Mouse (Mus musculus) left cerebral cortex, postnatal 25 days (tissue): ENCODE results near the gene Kif13a. TPM values are rescaled to one million over a fixed set of nuclear protein-coding genes. Genes with fewer than 3 reads are reported as not detected.

Experiments
- DNase-seq, 2 experiments: peaks; one replicate each; pipeline ENCODE4 v3.0.0; 2022; ENCODE audit warnings: low spot score in 2 of 2, mixed read lengths in 1 of 2
- intact Hi-C: fragments of 180-260 bp; cut with DNase I; formaldehyde crosslinking; loops from one replicate; pipeline ENCODE4 v1.15.1; 2025
- total RNA-seq, 2 experiments: library from RNA; stranded (reverse); gene quantifications; 2 replicates each; pipeline ENCODE4 v1.2.3; 2021

Gene Kif13a
- total RNA-seq, 2 experiments from 2014 or later: 17.7 to 18.1 TPM

DNA sequence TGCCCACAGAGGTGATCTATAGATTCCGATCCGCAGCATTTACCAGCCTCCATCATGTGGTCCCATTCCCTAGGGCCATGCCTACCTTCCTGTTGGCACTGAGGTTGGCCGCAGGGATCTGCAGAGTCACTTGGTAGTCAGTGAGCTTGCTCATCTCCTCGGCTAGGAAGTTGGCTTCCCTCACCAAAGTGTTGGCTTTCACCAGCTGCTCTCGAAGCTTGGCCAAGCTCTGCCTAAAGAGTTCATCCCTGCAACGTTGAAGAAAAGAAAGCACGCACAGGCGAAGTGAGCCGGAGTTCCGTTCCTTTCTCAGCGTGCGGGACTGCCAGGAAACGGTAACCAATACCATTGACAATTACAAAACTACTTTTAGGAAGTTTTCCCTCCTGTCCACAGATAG is 128.5 kb downstream of the Kif13a start:
- no peak for DNase-seq
- intact Hi-C loops: no loop called here

- intact Hi-C loops: no loop called here
- DNase-seq: peak; percentile 58 to 64
These were observed 131.5 kb downstream of the Kif13a start for GRCm38 (mm10) chr13:46798156-46798555.

DNA sequence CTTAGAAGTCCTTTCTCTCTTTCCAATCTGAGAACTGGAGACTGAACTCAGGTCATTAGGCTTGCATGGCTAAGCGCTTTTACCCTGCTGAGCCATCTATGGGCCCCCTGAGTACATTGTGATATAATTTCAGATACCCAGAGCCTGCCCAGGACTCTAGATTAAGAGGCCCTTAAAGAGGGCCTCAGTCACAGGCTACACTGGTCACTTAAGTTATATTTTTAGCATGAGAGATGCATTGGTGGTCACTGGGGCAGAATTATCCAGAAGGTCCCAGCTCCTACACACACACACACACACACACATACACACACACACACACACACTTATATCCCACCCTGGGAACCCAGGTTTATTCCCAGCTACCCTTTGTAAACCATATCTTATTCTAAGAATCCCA is 133.3 kb downstream of the Kif13a start:
- no peak for DNase-seq
- intact Hi-C loops: no loop called here

DNA sequence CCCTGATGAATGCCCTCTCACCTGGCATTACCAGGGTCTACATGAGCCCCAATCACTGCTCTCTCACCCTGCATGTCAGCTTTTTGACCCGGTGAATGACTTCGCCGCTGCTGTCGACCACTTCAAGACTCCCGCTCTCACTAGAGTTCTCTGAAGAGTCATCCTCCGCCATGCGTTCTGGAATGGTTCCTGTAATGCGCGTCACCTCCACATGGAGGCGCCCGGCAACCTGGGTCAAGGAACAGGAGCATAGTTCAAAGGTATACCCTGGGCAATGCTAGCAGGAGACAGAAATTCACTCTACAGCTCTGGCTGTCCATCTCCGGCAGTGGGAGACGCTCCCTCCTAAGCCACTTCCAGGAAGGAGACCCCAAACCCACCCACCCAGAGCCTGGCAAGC is 135.8 kb downstream of the Kif13a start:
- intact Hi-C loops: loop anchor here (5.0 kb wide), 1 partner anchor 492 kb away; no protein-coding TSS in a partner anchor
- no peak for DNase-seq

GRCm38 (mm10) chr13:46788452-46788851 is 141.2 kb downstream of the Kif13a start:
- DNase-seq: no peak
- intact Hi-C loops: no loop called here

DNA sequence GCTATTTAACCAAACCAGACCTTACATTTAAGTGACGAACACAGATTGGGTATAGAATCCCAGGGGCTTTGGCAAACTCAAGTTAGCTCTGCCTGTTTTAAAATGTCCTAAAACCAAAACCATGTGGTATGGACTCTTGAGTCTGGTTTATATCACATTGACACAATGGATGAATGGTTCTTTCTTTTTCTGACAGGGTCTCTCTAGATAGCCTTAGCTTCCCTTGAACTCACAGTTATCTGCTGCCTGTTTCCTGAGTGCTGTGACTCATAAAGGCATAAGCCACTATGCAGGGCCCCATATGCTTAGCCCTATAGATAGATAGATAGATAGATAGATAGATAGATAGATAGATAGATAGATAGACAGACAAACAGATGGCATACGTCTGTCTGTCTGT is 142.8 kb downstream of the Kif13a start:
- intact Hi-C loops: no loop called here

GRCm38 (mm10) chr13:46786064-46786561 is 143.6 kb downstream of the Kif13a start:
- DNase-seq: no peak
- intact Hi-C loops: no loop called here

More for the DNA sequence above, 142.8 kb downstream of the Kif13a start:
- no peak for DNase-seq

DNA sequence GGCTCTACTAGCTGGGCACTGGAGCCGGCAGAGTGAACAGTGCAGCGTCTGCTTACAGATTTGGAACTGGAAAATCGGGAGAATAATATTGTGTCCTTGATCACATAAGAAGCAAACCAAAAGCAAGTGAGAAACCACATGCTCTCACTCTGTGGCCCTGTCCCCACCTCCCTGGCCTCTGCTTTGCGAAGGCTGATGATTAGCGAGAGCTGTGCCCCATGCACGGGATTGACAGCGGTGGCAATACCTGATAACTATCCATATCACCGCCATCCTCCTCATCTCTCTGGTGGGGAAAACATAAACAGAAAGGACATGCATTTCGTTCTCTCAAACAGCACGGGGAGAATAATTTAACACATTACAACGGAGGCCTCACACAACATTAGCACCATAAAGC is 149.3 kb downstream of the Kif13a start:
- intact Hi-C loops: no loop called here

GRCm38 (mm10) chr13:46779831-46780230 is 149.8 kb downstream of the Kif13a start:
- DNase-seq: peak; percentile 19 to 72
- intact Hi-C loops: no loop called here

More for the DNA sequence above, 149.3 kb downstream of the Kif13a start:
- DNase-seq: peak in 1 of 2 experiments; percentile 11

DNA sequence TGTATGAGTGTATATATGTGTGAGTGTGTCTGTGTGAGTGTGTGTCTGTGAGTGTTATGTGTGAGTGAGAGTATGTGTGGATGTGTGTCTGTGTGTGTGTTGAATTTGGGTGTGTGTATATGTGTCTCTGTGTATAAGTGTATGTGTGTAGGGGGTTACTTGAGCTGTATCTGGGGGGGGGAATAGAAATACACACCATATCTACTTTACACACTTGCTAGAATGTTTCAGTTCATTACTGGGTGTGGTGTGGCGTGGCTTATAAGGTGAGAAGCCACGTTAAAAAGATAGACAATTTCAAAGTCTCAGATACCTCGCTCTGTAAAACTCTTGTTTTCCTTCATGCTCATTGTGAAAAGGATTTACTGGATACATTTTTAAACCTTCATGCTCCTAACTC is 152.2 kb downstream of the Kif13a start:
- no peak for DNase-seq
- intact Hi-C loops: no loop called here

DNA sequence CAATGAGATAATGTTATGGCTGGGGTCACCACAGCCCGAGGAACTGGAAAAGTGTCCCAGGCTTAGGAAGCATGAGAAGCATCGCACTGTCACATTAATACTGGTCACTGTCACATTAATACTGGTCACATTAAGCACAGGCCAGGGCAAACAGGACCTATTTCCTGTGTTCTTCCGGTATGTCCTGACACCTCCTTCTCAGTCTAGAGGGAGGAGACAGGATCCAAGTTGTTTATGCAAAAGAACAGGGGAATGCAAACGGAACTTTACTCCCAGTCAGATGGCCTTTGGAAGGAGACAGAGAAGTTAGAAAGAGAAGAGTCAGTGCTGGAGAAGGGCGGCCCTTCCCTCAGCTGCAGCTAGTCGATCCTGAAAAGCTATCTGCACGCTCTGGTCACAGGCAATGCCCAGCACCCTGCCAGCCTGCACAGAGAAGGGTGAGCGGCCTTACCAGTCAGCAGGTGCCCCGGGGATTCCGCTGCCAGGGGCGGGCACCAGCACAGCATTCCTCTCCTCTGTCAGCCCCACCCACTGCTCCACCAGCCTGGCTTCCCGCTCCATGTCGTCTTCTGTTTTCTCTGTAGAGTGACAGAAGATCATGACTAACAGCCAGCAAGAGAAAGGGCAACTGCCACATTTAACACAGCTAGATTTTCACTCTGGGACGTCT is 152.9 kb downstream of the Kif13a start:
- no peak for DNase-seq
- intact Hi-C loops: no loop called here

DNA sequence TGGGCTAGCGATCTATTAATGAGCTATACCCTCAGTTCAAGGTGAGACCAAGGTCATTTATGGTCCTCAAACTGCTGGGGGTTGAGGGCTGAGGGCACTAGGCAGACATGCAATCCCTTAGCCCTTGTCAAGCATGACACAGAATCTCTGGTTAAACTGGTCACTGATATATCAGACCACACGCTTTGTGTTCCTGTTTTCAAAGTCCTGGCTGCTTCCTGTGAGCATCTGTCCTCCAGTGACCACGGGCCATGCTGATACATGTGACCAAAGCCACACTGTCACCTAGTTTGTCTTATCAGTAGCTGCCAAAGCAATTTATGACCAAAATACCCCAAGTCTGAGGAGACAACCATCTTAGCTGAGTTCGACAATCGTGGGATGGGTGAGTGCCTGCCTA is 154.7 kb downstream of the Kif13a start:
- DNase-seq: no peak
- intact Hi-C loops: no loop called here

DNA sequence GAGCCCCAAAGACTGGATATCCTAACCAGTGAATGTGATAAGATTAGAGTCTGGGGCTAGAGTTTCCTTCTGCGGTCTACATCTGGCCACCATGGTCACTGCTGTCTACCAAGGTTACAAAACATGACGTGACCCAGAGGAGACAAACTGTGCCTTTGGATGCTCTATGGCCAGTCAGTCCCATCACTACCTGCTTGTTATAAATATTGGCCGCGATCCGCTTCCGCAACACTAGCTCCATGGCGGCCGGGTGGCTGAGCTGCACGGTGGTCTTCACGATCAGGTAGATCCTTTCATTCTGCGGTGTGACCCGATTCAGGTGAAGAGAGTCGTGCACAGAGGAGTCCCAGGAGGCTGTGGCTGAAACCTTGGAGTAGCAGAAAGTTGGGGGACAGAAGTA is 157.1 kb downstream of the Kif13a start:
- no peak for DNase-seq
- intact Hi-C loops: no loop called here

- intact Hi-C loops: no loop called here
These were observed 164.3 kb downstream of the Kif13a start for GRCm38 (mm10) chr13:46765361-46765760.

DNA sequence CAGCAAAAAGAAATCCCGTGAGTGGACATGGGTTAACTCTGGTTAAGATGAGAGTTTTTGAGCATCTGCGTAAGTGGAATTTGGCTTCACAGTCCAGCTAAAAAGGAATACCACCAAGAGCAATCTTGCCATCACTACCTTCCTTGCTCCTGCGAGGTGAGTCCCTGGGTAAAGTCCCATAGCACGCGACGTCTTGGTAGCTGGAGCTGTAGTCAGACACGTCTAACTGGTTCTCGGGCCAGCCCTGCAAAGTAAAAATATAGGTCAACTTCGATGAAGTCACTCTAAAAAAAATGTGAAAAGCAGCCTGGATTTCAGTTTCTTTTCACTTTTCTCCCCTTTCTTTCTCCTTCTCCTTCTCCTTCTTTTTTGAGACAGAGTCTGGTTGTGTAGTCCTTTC is 166.5 kb downstream of the Kif13a start:
- intact Hi-C loops: no loop called here
- no peak for DNase-seq

More at GRCm38 (mm10) chr13:46765361-46765760, 164.3 kb downstream of the Kif13a start:
- no peak for DNase-seq

- DNase-seq: no peak
- intact Hi-C loops: no loop called here
These were observed 168.7 kb downstream of the Kif13a start for GRCm38 (mm10) chr13:46760921-46761320.

DNA sequence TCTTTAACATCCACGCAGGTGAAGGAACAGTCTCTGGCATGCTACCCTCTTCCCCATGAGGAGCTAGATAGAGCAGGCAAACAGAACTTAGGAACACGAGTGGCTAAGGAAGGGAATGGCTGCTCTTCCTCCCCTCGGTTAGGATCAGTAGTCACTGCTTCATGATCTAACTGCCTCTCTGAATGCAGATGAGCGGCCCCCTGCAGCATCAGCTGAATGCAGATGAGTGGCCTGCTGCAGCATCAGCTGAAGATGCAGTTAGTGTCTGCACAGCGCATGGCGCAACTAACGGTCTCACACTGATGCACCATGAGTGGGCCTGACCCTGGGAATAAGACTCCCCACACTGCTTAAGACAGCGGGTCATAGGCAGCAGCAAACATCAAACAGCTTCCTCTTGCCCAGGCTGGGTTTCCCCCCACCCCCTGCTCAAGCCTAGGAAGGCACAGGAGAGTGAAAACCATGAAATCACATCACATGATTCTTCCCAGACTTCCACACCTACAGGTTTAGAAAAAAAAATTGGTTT is 170.3 kb downstream of the Kif13a start:
- intact Hi-C loops: no loop called here
- no peak for DNase-seq

DNA sequence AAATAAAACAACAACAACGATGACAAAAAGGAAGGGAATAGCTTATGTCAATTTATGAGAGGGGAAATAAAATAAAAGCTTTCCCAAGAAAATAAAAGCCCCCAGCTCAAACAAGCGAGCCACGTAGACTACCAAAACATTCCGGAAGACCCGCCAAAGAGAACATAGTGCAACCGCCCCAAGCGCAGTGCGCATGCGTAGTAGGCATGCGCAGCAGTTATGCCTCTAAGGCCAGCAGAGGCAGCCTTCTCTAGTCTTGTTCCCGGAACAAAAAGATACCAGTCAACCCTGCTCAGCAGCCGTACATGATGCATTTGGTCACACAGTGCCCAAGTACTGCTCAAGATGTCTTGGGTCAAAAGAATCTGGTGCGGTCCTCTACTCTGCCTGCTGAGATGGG is 171.0 kb downstream of the Kif13a start:
- intact Hi-C loops: no loop called here
- DNase-seq: no peak

DNA sequence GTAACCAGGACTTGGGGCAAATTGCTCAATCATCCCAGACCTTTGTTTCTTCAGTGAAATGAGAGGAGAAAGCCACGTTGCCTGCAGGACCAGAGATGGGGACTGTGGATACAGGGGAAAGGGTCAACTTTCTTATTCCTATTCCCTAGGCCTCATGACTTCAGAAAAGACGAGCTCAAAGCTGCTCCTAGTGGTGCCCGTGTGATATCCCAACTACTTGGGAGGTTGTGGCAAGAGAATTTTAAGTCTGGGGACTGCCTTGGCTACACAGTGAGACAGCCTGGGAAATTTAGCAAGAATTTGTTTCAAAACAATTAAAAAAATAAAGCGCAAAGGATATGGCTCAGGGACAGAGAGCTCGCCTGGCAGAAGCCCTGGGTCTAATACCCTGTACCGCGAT is 171.7 kb downstream of the Kif13a start:
- no peak for DNase-seq
- intact Hi-C loops: no loop called here

DNA sequence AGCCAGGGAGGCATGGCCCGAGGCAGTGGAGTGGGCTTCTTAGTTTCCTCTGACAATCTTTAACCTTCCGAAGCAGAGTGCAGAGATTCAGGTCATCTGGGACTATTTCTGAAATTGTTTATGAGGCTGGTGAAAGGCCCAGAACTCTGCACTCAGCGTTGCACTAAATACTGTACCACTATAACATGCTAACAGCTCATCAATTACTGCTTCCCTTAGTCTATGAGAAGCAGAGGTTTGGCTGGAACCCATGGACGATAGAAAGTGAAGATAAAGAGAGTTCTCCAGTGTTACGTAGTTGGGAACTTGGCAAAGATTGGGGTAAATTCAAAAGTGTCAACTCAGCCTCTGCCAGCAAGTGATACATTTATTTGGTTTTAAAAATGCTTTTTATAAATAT is 176.4 kb downstream of the Kif13a start:
- intact Hi-C loops: no loop called here
- DNase-seq: no peak

DNA sequence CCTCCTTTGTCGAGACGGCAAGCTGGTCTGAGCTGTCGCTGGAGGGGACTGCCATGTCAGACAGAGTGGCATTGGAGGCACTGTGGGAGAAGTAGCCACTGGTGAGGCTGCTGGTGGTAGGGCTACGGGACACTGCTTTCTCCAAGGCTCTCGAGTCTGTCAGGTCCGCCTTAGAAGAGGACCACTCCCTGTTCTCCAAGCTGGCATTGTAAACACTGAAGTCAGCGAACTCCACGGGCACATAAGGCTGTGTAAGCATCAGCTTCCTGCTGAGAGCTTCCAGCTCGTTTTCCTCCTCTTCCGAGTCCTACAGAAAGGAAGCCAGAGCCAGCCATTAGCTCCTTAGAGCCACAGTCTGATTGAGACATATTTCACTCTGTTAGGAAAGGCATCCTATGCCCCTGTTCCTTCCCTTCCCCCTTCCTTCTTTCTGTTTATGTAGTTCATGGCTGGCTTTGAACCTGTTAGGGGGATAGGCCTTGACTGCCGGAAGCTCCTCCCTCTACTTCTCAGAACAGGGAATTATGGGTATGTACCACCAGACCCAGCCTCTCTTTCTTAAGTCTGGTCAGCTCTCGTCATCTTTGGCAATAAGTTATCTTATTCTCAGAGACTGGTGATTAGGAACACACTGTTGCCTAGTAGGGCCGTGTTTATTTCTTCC is 177.0 kb downstream of the Kif13a start:
- intact Hi-C loops: no loop called here
- DNase-seq: no peak
